18 mouse cellular contexts compared by ENCODE assay signal in the genomic region with DNA sequence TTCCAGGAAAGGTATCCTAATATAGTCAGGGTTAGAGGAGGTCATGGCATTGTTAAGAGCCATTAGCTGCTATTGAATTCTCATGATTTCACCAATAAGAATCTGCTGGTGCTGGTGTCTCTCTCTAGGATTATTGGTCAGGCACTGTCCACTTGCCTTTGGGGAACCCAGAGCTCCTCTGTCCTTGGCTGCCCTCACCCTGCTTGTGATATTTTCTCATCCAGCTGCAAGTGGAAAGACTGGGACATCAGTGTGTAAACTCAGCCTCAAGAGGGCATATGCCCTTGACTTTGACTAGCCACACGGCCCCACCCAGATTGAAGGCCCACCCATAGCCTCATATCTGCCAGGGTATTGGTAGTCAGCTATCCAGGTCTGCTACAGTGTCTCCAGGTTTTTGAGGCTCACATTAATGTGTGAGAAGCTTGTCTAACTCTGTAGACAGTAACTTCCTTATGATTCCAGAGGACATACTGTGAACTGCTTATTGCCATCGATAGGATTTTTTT.
"Had no signal": no experiment of that assay in that cellular context is flagged by ENCODE, and none has a peak within 500 bp of the region (broad histone marks: within the 10 kb centered on the region; RNA-seq: fewer than 3 reads in every experiment).

No protein-coding gene starts in this region.

- H3K9ac ChIP-seq: limb, embryonic 15.5 days; liver, embryonic 15.5 days; lung, embryonic 14.5 days; midbrain, embryonic 15.5 days; neural tube, embryonic 13.5 days; stomach, embryonic 15.5 days had no signal

- ATAC-seq: midbrain, embryonic 15.5 days had no signal

- H3K4me3 ChIP-seq: limb, embryonic 15.5 days; liver, embryonic 15.5 days; midbrain, embryonic 15.5 days; neural tube, embryonic 13.5 days; stomach, embryonic 15.5 days had no signal

- H3K4me2 ChIP-seq: limb, embryonic 15.5 days; liver, embryonic 15.5 days; lung, embryonic 14.5 days; midbrain, embryonic 15.5 days; neural tube, embryonic 13.5 days; stomach, embryonic 15.5 days had no signal

- DNase-seq: kidney, adult 11 months; kidney, adult 9 months; kidney, postnatal 36 days; layer of hippocampus, adult 9-11 months; layer of hippocampus, postnatal 36 days; lung, embryonic 14.5 days; retina, postnatal 1 day; right cerebral cortex, postnatal 4 days; spleen, adult 18-20 months; thymus, adult 2 months; thymus, postnatal 25 days had no signal

- H3K9me3 ChIP-seq: limb, embryonic 15.5 days; liver, embryonic 15.5 days; midbrain, embryonic 15.5 days; neural tube, embryonic 13.5 days; stomach, embryonic 15.5 days had no signal

- H3K36me3 ChIP-seq: midbrain, embryonic 15.5 days; stomach, embryonic 15.5 days had no signal

- H3K4me1 ChIP-seq: limb, embryonic 15.5 days; liver, embryonic 15.5 days; midbrain, embryonic 15.5 days; neural tube, embryonic 13.5 days; stomach, embryonic 15.5 days had no signal

- H3K27ac ChIP-seq: kidney, postnatal 0 days; limb, embryonic 15.5 days; liver, embryonic 15.5 days; macrophage; midbrain, embryonic 15.5 days; neural tube, embryonic 13.5 days; stomach, embryonic 15.5 days had no signal

- H3K27me3 ChIP-seq: limb, embryonic 15.5 days; midbrain, embryonic 15.5 days; neural tube, embryonic 13.5 days; stomach, embryonic 15.5 days had no signal
